Mouse (Mus musculus) neural tube, embryonic 12.5 days (tissue): Measurements from ENCODE around the gene Socs3. TPM values are rescaled to one million over a fixed set of nuclear protein-coding genes. Genes with fewer than 3 reads are reported as not detected.

ENCODE experiments used
- ATAC-seq: fragments of 200-750 bp; cut with Nextera tagmentation; 2 replicates; pipeline ENCODE4 v1.8.0; 2017; ENCODE audit warnings: low read depth, mild to moderate bottlenecking, moderate TSS enrichment, moderate library complexity; ENCODE audit not compliant: low FRiP score
- H3K27ac ChIP-seq: fragments of 300-500 bp; sonication (generic); 2 replicates; pipeline ENCODE4 v1.5.1; 2016
- H3K27me3 ChIP-seq: fragments of 300-500 bp; sonication (generic); replicated peaks from 2 replicates; pipeline ENCODE4 v1.6.1; 2016; ENCODE audit warnings: mild to moderate bottlenecking
- H3K36me3 ChIP-seq: fragments of 300-500 bp; sonication (generic); 2 replicates; pipeline ENCODE4 v1.6.1; 2016; ENCODE audit warnings: mild to moderate bottlenecking
- H3K4me1 ChIP-seq: fragments of 300-500 bp; sonication (generic); 2 replicates; pipeline ENCODE4 v1.6.1; 2016
- H3K4me2 ChIP-seq: fragments of 300-500 bp; sonication (generic); replicated peaks from 2 replicates; pipeline ENCODE4 v1.6.1; 2016; ENCODE audit warnings: mild to moderate bottlenecking
- H3K4me3 ChIP-seq: fragments of 300-500 bp; sonication (generic); 2 replicates; pipeline ENCODE4 v1.5.1; 2016
- H3K9ac ChIP-seq: fragments of 300-500 bp; sonication (generic); 2 replicates; pipeline ENCODE4 v1.6.1; 2016; ENCODE audit warnings: mild to moderate bottlenecking
- H3K9me3 ChIP-seq: fragments of 300-500 bp; sonication (generic); 2 replicates; pipeline ENCODE4 v1.6.1; 2016; ENCODE audit warnings: mild to moderate bottlenecking
- WGBS: fragments of 180-500 bp; shearing (Covaris S2); methylation state at CpG from one replicate; pipeline ENCODE4 v1.1.7; 2016; 5-methylcytosine and 5-hydroxymethylcytosine counted together
- polyA plus RNA-seq: library from polyadenylated mRNA; unstranded; fragments of >200 nt; fragmentation: Nextera tagmentation; extraction: Ambion mirVana; gene quantifications from 2 replicates; pipeline ENCODE4 v1.2.1, GENCODE M21; 2016

Socs3 gene
- polyA plus RNA-seq, 1 experiment from 2014 or later: 9.2 TPM

DNA sequence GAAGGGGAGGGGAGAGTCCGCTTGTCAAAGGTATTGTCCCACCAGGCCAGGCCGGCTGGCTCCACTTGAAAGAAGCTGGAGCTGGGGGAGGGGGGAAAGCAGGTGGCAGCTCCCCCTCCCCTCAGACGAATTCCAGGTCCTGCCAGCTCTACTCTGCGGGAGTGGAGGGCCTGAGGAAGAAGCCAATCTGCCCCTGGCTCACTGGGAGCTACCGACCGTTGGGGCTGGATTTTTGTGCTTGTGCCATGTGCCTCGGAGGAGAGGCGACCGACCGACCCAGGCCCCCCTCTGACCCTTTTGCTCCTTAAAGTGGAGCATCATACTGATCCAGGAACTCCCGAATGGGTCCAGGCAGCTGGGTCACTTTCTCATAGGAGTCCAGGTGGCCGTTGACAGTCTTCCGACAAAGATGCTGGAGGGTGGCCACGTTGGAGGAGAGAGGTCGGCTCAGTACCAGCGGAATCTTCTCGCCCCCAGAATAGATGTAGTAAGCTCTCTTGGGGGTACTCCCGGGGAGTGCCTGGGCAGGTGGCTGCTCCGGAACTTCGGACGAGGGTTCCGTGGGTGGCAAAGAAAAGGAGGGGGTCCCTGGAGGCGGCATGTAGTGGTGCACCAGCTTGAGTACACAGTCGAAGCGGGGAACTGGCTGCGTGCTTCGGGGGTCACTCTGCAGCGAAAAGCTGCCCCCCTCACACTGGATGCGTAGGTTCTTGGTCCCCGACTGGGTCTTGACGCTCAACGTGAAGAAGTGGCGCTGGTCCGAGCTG, 2.4 kb downstream of the Socs3 start:
- Histone ChIP-seq H3K4me2 (peak overlapping the region; percentile 96), H3K9me3 (no peaks in the 10 kb centered on the region), H3K9ac (peak overlapping the region; percentile 77), H3K4me1 (peaks cover 74% of the 10 kb centered on the region), H3K36me3 (no peaks in the 10 kb centered on the region), H3K27ac (no peak overlapping the region), H3K27me3 (peaks cover 38% of the 10 kb centered on the region), H3K4me3 (peak overlapping the region; percentile 63)
- ATAC-seq: no peak
- 4% methylated on average over 34 of the region's 34 CpGs for WGBS

GRCm38 (mm10) chr11:117966506-117967100, 3.2 kb downstream of the Socs3 start:
- Histone ChIP-seq H3K4me2 (peak overlapping the region; percentile 96), H3K9me3 (no peaks in the 10 kb centered on the region), H3K4me1 (peaks cover 80% of the 10 kb centered on the region), H3K9ac (0 out of 2 replicates have a peak overlapping the region, but pooled peaks have one; percentile 42), H3K27me3 (peaks cover 38% of the 10 kb centered on the region), H3K4me3 (no peak overlapping the region; the same call in 1 of the 2 replicates), H3K27ac (no peak overlapping the region), H3K36me3 (no peaks in the 10 kb centered on the region)
- 46% methylated on average over 7 of the region's 7 CpGs for WGBS
- no peak for ATAC-seq

DNA sequence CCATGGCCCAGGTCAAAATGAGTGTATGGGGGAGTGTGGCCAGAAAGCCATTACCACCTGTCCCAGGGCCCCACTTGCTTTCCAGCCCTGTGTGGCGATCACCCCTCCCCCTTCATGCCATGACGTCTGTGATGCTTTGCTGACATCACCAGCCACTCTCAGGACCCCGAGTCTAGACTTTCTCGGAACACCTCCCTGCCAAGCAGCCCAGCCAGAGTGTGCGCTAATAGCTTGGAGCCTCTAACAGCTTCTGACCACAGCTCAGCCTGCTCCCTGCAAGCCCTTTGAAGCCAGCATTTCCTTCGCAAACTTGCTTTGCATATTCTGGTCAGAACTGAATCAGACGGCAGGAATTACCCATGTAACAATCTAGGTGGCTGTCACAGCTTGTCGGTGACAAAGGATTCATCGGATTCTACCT, 4.3 kb downstream of the Socs3 start:
- Histone ChIP-seq H3K27ac (no peak overlapping the region), H3K4me1 (peaks cover 80% of the 10 kb centered on the region), H3K36me3 (no peaks in the 10 kb centered on the region), H3K27me3 (peaks cover 38% of the 10 kb centered on the region), H3K4me2 (peak overlapping the region; percentile 61), H3K9ac (no peak overlapping the region), H3K4me3 (no peak overlapping the region), H3K9me3 (no peaks in the 10 kb centered on the region)
- no peak for ATAC-seq
- 18% methylated on average over 9 of the region's 9 CpGs for WGBS

GRCm38 (mm10) chr11:117965052-117965451, 4.8 kb downstream of the Socs3 start:
- Histone ChIP-seq H3K4me2 (peak overlapping the region; percentile 61), H3K36me3 (no peaks in the 10 kb centered on the region), H3K27ac (no peak overlapping the region), H3K4me1 (peaks cover 76% of the 10 kb centered on the region), H3K4me3 (no peak overlapping the region), H3K27me3 (peaks cover 38% of the 10 kb centered on the region), H3K9me3 (no peaks in the 10 kb centered on the region), H3K9ac (no peak overlapping the region)
- ATAC-seq: no peak
- 26% methylated on average over 7 of the region's 7 CpGs for WGBS

GRCm38 (mm10) chr11:117964294-117964693, 5.6 kb downstream of the Socs3 start:
- Histone ChIP-seq H3K9ac (no peak overlapping the region), H3K4me2 (peak overlapping the region; percentile 61), H3K9me3 (no peaks in the 10 kb centered on the region), H3K4me1 (peaks cover 69% of the 10 kb centered on the region), H3K4me3 (no peak overlapping the region), H3K36me3 (no peaks in the 10 kb centered on the region), H3K27me3 (peaks cover 38% of the 10 kb centered on the region), H3K27ac (no peak overlapping the region)
- no peak for ATAC-seq
- WGBS: 26% methylated on average over 1 of the region's 1 CpGs

- H3K9ac ChIP-seq: peak overlapping the region; percentile 51
- H3K27ac ChIP-seq: no peak overlapping the region
- peak overlapping the region; percentile 61 for H3K4me2 ChIP-seq
- H3K27me3 ChIP-seq: peaks cover 38% of the 10 kb centered on the region
- no peaks in the 10 kb centered on the region for H3K36me3 ChIP-seq
- no peak for ATAC-seq
- no peaks in the 10 kb centered on the region for H3K9me3 ChIP-seq
- H3K4me1 ChIP-seq: peaks cover 69% of the 10 kb centered on the region
- WGBS: under 1% methylated on average over 9 of the region's 9 CpGs
- peak overlapping the region; percentile 34; the same call in 1 of the 2 replicates for H3K4me3 ChIP-seq
Measured at GRCm38 (mm10) chr11:117963872-117964271, 6.0 kb downstream of the Socs3 start.

DNA sequence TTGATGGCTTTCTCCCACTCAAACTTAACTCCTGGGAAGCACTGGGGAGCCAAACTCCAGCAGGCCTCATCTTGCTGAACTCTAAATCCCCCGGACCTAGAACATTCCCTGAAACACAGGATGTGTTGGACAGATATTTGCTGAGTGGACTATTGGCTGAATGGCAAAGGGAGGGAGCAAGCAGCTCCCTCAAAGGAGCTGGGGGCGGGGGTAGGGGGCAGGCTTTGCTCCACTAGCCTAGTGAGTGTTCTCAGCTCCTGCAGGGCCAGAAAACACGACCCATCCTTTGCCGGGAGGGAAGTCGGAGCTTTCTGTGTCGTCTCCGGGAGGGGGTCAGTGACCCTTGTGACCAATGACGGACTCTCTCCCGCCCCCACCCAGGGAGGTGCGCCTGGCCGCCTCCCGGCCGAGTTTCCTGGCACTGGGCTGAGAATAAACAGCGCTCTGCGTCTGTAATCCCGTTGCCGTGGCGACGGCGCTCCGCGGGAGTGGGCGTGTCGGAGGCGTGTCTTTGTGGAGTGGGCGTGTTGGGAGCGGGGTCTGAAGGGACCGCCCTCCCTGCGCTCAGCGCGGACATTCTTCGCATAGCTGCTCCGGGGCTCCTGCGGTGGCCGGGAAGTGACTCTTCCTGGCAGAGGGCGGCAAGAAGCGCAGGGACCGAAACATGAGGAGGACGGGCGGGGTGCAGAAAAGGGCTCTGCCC, 6.6 kb downstream of the Socs3 start:
- peak; percentile 90 for ATAC-seq
- Histone ChIP-seq H3K9me3 (no peaks in the 10 kb centered on the region), H3K4me2 (peak overlapping the region; percentile 61), H3K36me3 (no peaks in the 10 kb centered on the region), H3K27ac (no peak overlapping the region), H3K9ac (peak overlapping the region; percentile 51), H3K4me1 (peaks cover 64% of the 10 kb centered on the region), H3K4me3 (peak overlapping the region; percentile 34), H3K27me3 (peaks cover 38% of the 10 kb centered on the region)
- 1% methylated on average over 40 of the region's 40 CpGs for WGBS

GRCm38 (mm10) chr11:117962228-117963067, 7.4 kb downstream of the Socs3 start:
- H3K27ac ChIP-seq: no peak overlapping the region
- no peaks in the 10 kb centered on the region for H3K36me3 ChIP-seq
- H3K27me3 ChIP-seq: peaks cover 30% of the 10 kb centered on the region
- 39% methylated on average over 10 of the region's 10 CpGs for WGBS
- H3K4me1 ChIP-seq: peaks cover 56% of the 10 kb centered on the region
- no peaks in the 10 kb centered on the region for H3K9me3 ChIP-seq
- no peak overlapping the region for H3K4me3 ChIP-seq
- peak overlapping the region; percentile 61 for H3K4me2 ChIP-seq
- ATAC-seq: no peak
- no peak overlapping the region for H3K9ac ChIP-seq

DNA sequence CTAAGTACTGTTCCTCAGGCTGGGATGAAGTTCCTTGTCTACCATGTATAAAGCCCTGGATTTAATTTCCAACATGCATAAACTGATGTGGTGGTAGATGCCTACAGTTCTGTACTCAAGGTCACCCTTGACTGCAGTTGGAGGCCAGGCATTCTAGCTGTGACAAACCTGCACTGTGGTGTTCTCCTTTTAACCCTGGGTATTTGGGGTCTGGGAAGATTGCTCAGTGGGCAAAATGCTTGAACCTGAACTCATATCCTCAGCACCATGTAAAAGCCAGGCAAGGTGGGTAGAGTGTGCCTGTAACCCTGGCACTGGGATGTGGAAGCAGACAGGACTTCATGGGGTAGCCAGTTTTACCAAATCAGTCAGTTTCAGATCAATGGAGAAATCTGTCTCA, 9.2 kb downstream of the Socs3 start:
- H3K4me2 ChIP-seq: no peak overlapping the region
- H3K4me3 ChIP-seq: no peak overlapping the region
- no peak overlapping the region for H3K27ac ChIP-seq
- peaks cover 38% of the 10 kb centered on the region for H3K4me1 ChIP-seq
- H3K27me3 ChIP-seq: peaks cover 17% of the 10 kb centered on the region
- ATAC-seq: no peak
- no peak overlapping the region for H3K9ac ChIP-seq
- no peaks in the 10 kb centered on the region for H3K9me3 ChIP-seq
- no peaks in the 10 kb centered on the region for H3K36me3 ChIP-seq

DNA sequence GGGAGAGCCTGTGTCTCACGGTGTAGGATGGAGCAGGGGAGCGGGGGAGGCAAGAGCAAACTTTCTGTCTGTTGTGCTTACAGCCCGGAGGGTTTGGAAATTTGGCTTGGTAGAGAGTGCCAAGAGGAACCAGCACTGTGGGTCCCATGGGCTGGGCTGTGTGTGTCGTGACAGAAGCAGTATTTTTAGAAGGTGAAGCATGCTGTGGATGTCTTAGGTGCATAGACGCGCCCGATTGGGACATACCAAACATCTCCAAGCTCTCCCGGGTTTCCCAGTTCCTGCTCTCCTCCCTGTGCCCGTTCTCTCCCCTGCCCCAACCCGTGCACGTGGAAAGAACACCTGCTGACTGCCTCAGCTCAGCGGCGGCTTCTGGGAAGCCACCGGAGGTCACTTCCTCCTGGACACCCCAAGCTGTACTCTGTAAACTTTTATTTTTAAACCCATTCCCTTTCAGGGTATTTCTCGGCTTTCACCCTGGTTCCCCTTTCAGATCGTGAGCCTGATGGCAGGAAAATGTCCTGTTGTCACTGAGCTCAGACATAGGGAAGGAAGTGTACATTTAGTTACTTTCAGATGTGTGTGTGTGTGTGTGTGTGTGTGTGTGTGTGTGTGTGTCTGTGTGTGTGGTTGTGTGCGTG, 10.0 kb downstream of the Socs3 start:
- no peak overlapping the region for H3K27ac ChIP-seq
- WGBS: 63% methylated on average over 17 of the region's 17 CpGs
- H3K4me3 ChIP-seq: no peak overlapping the region
- ATAC-seq: no peak
- no peak overlapping the region for H3K9ac ChIP-seq
- H3K9me3 ChIP-seq: no peaks in the 10 kb centered on the region
- H3K4me1 ChIP-seq: peaks cover 35% of the 10 kb centered on the region
- H3K27me3 ChIP-seq: peaks cover 10% of the 10 kb centered on the region
- H3K4me2 ChIP-seq: no peak overlapping the region
- no peaks in the 10 kb centered on the region for H3K36me3 ChIP-seq

GRCm38 (mm10) chr11:117959166-117959565, 10.7 kb downstream of the Socs3 start:
- H3K4me1 ChIP-seq: peaks cover 33% of the 10 kb centered on the region
- no peak overlapping the region for H3K9ac ChIP-seq
- H3K4me2 ChIP-seq: no peak overlapping the region
- no peak overlapping the region for H3K4me3 ChIP-seq
- H3K27me3 ChIP-seq: peaks cover 3% of the 10 kb centered on the region; the same call in 1 of the 2 replicates
- no peaks in the 10 kb centered on the region for H3K36me3 ChIP-seq
- no peak overlapping the region for H3K27ac ChIP-seq
- no peak for ATAC-seq
- 94% methylated on average over 4 of the region's 4 CpGs for WGBS
- H3K9me3 ChIP-seq: no peaks in the 10 kb centered on the region
